ENCODE assay signal across 8 mouse cellular contexts in the genomic region with DNA sequence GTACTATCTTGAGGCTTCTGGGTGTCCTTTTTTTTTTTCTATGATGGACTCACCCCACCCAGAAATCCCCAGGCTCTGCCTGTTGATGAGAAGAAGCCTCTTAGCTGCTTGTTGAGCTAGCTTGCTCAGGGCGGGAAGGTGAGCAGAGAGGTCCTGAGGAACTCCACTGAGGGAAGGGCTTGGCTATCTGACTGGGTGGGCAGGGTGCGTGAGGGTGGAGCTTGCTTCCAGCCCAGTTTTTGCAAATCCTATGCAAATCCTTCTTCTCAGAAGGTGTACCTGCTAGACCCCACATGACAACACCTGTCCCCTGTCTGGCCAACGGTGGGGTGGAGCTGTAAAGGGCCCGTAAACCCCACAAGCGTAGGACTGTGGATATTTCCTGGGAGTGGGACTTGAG. TPM values are rescaled to one million over a fixed set of nuclear protein-coding genes. Genes with fewer than 3 reads are reported as not detected.
DNase-seq lines count a peak whose midpoint lies in the region; ATAC-seq and TF ChIP-seq lines count a peak whose summit lies in the region.

A gene (minus strand): TSS at position 349 of the 400 bp plus-strand sequence.

- no peak for TF ChIP-seq CTCF in kidney, adult 2 months (conservative IDR thresholded peaks at IDR 0.05; ENCODE audit: insufficient read depth, insufficient read length, low read depth, low read length)
- no peak for TF ChIP-seq CTCF in ES-Bruce4 (IDR thresholded peaks at IDR 0.05; ENCODE audit: low read depth, low read length)

- no peaks in the 10 kb centered on the region; the same call in 1 of the 2 replicates for H3K4me1 ChIP-seq in kidney, adult 2 months (ENCODE audit: control insufficient read depth, insufficient read depth, low read length)
- peaks cover 3% of the 10 kb centered on the region for H3K4me1 ChIP-seq in ES-Bruce4 (ENCODE audit: control insufficient read depth, insufficient read depth, low read length)
- peaks cover 19% of the 10 kb centered on the region for H3K4me1 ChIP-seq in hindbrain, embryonic 12.5 days
- peaks cover 35% of the 10 kb centered on the region for H3K4me1 ChIP-seq in liver, embryonic 13.5 days (replicated peaks)

- H3K4me3 ChIP-seq in kidney, adult 2 months (ENCODE audit: insufficient read depth, low read depth, low read length), result no peak within 1 kb of the TSS
- H3K4me3 ChIP-seq in ES-Bruce4 (ENCODE audit: low read depth, low read length), result peak within 1 kb of the TSS; percentile 41
- H3K4me3 ChIP-seq in hindbrain, embryonic 12.5 days, result no peak within 1 kb of the TSS
- no peak within 1 kb of the TSS for H3K4me3 ChIP-seq in liver, embryonic 13.5 days (replicated peaks)

- peak within 1 kb of the TSS; percentile 36 for H3K9ac ChIP-seq in ES-Bruce4 (ENCODE audit: low read depth, poor library complexity, severe bottlenecking)
- no peak within 1 kb of the TSS; the same call in 1 of the 2 replicates for H3K9ac ChIP-seq in hindbrain, embryonic 12.5 days
- H3K9ac ChIP-seq in liver, embryonic 13.5 days, result no peak within 1 kb of the TSS

- TF ChIP-seq EP300 in ES-Bruce4 (IDR thresholded peaks at IDR 0.05; ENCODE audit: insufficient read depth, low read depth, low read length), result peak; percentile 31; the same call in 1 of the 2 replicates

- no peak within 1 kb of the TSS for H3K27ac ChIP-seq in kidney, adult 2 months (ENCODE audit: insufficient read depth, low read depth, low read length)
- peak within 1 kb of the TSS; percentile 26; the same call in 1 of the 2 replicates for H3K27ac ChIP-seq in ES-Bruce4 (ENCODE audit: insufficient read depth, low read length)
- H3K27ac ChIP-seq in hindbrain, embryonic 12.5 days, result no peak within 1 kb of the TSS
- H3K27ac ChIP-seq in liver, embryonic 13.5 days, result no peak within 1 kb of the TSS; the same call in 1 of the 2 replicates

- TF ChIP-seq POLR2A in kidney, adult 2 months (IDR thresholded peaks at IDR 0.05; ENCODE audit: low read depth, low read length), result no peak
- no peak for TF ChIP-seq POLR2A in ES-Bruce4 (IDR thresholded peaks at IDR 0.05; ENCODE audit: insufficient read depth, low read length)

- no peaks in the 10 kb centered on the region for H3K9me3 ChIP-seq in ES-Bruce4 (replicated peaks; ENCODE audit: control insufficient read depth, insufficient read depth, low read length, poor library complexity, severe bottlenecking)
- no peaks in the 10 kb centered on the region for H3K9me3 ChIP-seq in hindbrain, embryonic 12.5 days (replicated peaks)
- no peaks in the 10 kb centered on the region for H3K9me3 ChIP-seq in liver, embryonic 13.5 days (replicated peaks)

- DNase-seq in kidney, adult 2 months, result no peak
- DNase-seq in kidney, postnatal 4 days, result no peak
- no peak for DNase-seq in liver, embryonic 13.5 days
- no peak for DNase-seq in ovary, postnatal 14 days (ENCODE audit: low spot score)
- DNase-seq in frontal cortex, postnatal 14 days (ENCODE audit: low spot score in 2 of 2), result no peak

- WGBS in kidney, adult 2 months, result 85% methylated on average over 5 of the region's 5 CpGs
- WGBS in hindbrain, embryonic 12.5 days, result 57% methylated on average over 5 of the region's 5 CpGs
- WGBS in liver, embryonic 13.5 days (ENCODE audit: insufficient replicate concordance), result 66% methylated on average over 5 of the region's 5 CpGs

- H3K27me3 ChIP-seq in kidney, adult 2 months (replicated peaks; ENCODE audit: control insufficient read depth, insufficient read depth, low read length), result no peaks in the 10 kb centered on the region
- no peaks in the 10 kb centered on the region for H3K27me3 ChIP-seq in ES-Bruce4 (ENCODE audit: control insufficient read depth, insufficient read depth, low read length, poor library complexity, severe bottlenecking)
- H3K27me3 ChIP-seq in hindbrain, embryonic 12.5 days, result peaks cover 9% of the 10 kb centered on the region; the same call in 1 of the 2 replicates
- no peaks in the 10 kb centered on the region for H3K27me3 ChIP-seq in liver, embryonic 13.5 days

- H3K4me2 ChIP-seq in hindbrain, embryonic 12.5 days (replicated peaks), result no peak within 1 kb of the TSS
- no peak within 1 kb of the TSS for H3K4me2 ChIP-seq in liver, embryonic 13.5 days

- no peaks in the 10 kb centered on the region for H3K36me3 ChIP-seq in kidney, adult 2 months (ENCODE audit: control insufficient read depth, insufficient read depth, low read length)
- no peaks in the 10 kb centered on the region for H3K36me3 ChIP-seq in ES-Bruce4 (ENCODE audit: control insufficient read depth, insufficient read depth, low read length, poor library complexity, severe bottlenecking)
- no peaks in the 10 kb centered on the region for H3K36me3 ChIP-seq in hindbrain, embryonic 12.5 days
- H3K36me3 ChIP-seq in liver, embryonic 13.5 days, result no peaks in the 10 kb centered on the region

- ATAC-seq in erythroblast, adult 5-6 weeks (replicated peaks; ENCODE audit: low FRiP score, poor library complexity, severe bottlenecking), result no peak
- no peak for ATAC-seq in hindbrain, embryonic 12.5 days (ENCODE audit: low FRiP score)
- ATAC-seq in liver, embryonic 13.5 days (ENCODE audit: low read depth), result no peak

RNA-seq across cellular contexts. Expression of the gene that starts here (rescaled TPM):
- polyA plus RNA-seq in kidney, adult 2 months (2012; rRNA removed), result 30.9 and 42.4 TPM in 2 replicates
- polyA plus RNA-seq in ES-Bruce4 (2011; ENCODE audit: insufficient read depth, insufficient read length, low read depth, missing spikeins), result 30.7 and 35.5 TPM in 2 replicates
- total RNA-seq in erythroblast, adult 5-6 weeks (2015; ENCODE audit: low replicate concordance), result 31.6 and 44.6 TPM in 2 replicates
- total RNA-seq in erythroblast, adult 5-6 weeks (2017; ENCODE audit: low replicate concordance), result 12.1 and 40.8 TPM in 2 replicates
- 38.3 and 41.6 TPM in 2 replicates for polyA plus RNA-seq in hindbrain, embryonic 12.5 days (2016; fragmentation: Nextera tagmentation; extraction: Ambion mirVana)
- polyA plus RNA-seq in liver, embryonic 13.5 days (2015; fragmentation: Nextera tagmentation; extraction: Ambion mirVana), result 20.7 and 21.7 TPM in 2 replicates
